ENCODE assay signal across 30 mouse cellular contexts in genomic region chr5:32772361-32772760, GRCm38 (mm10). TPM values are rescaled to one million over a fixed set of nuclear protein-coding genes. Genes with fewer than 3 reads are reported as not detected.
DNase-seq lines count a peak whose midpoint lies in the region; TF ChIP-seq lines count a peak whose summit lies in the region.
"Had no signal": no experiment of that assay in that cellular context is flagged by ENCODE, and none has a peak within 500 bp of the region (broad histone marks: within the 10 kb centered on the region; RNA-seq: fewer than 3 reads in every experiment).

No protein-coding gene starts in this region.

- no peak for TF ChIP-seq RAD21 in MEL (IDR thresholded peaks at IDR 0.05; ENCODE audit: low read depth, low read length)

- no peak for TF ChIP-seq EP300 in MEL (IDR thresholded peaks at IDR 0.05; ENCODE audit: low read depth in 1 of 2, low read length in 2 of 2)

- H3K79me2 ChIP-seq in MEL (ENCODE audit: control insufficient read depth, insufficient read depth, low read length, poor library complexity) = peaks cover 1% of the 10 kb centered on the region; the same call in 1 of the 2 replicates

- H3K36me3 ChIP-seq in kidney, adult 2 months (ENCODE audit: control insufficient read depth, insufficient read depth, low read length) = no peaks in the 10 kb centered on the region
- H3K36me3 ChIP-seq in MEL (ENCODE audit: control insufficient read depth in 1 of 2, insufficient read depth in 2 of 2, low read length in 2 of 2) = peaks cover 4 to 10% of the 10 kb centered on the region in 2 experiments

- no peaks in the 10 kb centered on the region for H3K27me3 ChIP-seq in kidney, adult 2 months (replicated peaks; ENCODE audit: control insufficient read depth, insufficient read depth, low read length)
- H3K27me3 ChIP-seq in MEL (ENCODE audit: control insufficient read depth in 1 of 2, insufficient read depth in 2 of 2, low read length in 2 of 2) = no peaks in the 10 kb centered on the region
- H3K27me3 ChIP-seq: forebrain, embryonic 13.5 days; heart, embryonic 13.5 days had no signal

- peaks cover 3% of the 10 kb centered on the region; the same call in 1 of the 2 replicates for H3K4me1 ChIP-seq in kidney, adult 2 months (ENCODE audit: control insufficient read depth, insufficient read depth, low read length)
- H3K4me1 ChIP-seq in MEL (ENCODE audit: control insufficient read depth in 1 of 2, insufficient read depth in 2 of 2, low read length in 2 of 2) = peaks cover 0 to 9% of the 10 kb centered on the region in 2 experiments; a peak in 2 of 4 replicates
- H3K4me1 ChIP-seq: forebrain, embryonic 10.5 days; forebrain, embryonic 13.5 days; heart, embryonic 10.5 days had no signal

- H3K9me3 ChIP-seq in MEL (replicated peaks; ENCODE audit: insufficient read depth, low read length) = no peaks in the 10 kb centered on the region
- H3K9me3 ChIP-seq: forebrain, embryonic 10.5 days; forebrain, embryonic 13.5 days; heart, embryonic 10.5 days; heart, embryonic 13.5 days had no signal

- H3K4me3 ChIP-seq in kidney, adult 2 months (ENCODE audit: insufficient read depth, low read depth, low read length) = no peak overlapping the region
- no peak overlapping the region for H3K4me3 ChIP-seq in MEL (ENCODE audit: control insufficient read depth in 1 of 2, insufficient read depth in 1 of 2, low read depth in 2 of 2, low read length in 2 of 2)
- H3K4me3 ChIP-seq: forebrain, embryonic 10.5 days; forebrain, embryonic 13.5 days; heart, adult 2 months; heart, embryonic 10.5 days; heart, embryonic 13.5 days had no signal

- WGBS in kidney, adult 2 months = 24% methylated on average over 2 of the region's 2 CpGs

- H3K9ac ChIP-seq in MEL (ENCODE audit: control insufficient read depth, low read depth, low read length, poor library complexity, severe bottlenecking) = no peak overlapping the region
- H3K9ac ChIP-seq: forebrain, embryonic 13.5 days; heart, embryonic 13.5 days; hindbrain, embryonic 14.5 days had no signal

- no peak for TF ChIP-seq CTCF in kidney, adult 2 months (conservative IDR thresholded peaks at IDR 0.05; ENCODE audit: insufficient read depth, insufficient read length, low read depth, low read length)
- no peak for TF ChIP-seq CTCF in MEL (IDR thresholded peaks at IDR 0.05 in 2 of 3, conservative IDR thresholded peaks at IDR 0.05 in 1 of 3; ENCODE audit: control insufficient read depth in 1 of 3, insufficient read depth in 1 of 3, low read depth in 2 of 3, low read length in 3 of 3, poor library complexity in 1 of 3, severe bottlenecking in 1 of 3)

- H3K27ac ChIP-seq in kidney, adult 2 months (ENCODE audit: insufficient read depth, low read depth, low read length) = no peak overlapping the region
- no peak overlapping the region for H3K27ac ChIP-seq in MEL (ENCODE audit: control insufficient read depth, low read depth, low read length)
- H3K27ac ChIP-seq: forebrain, embryonic 10.5 days; forebrain, embryonic 13.5 days; heart, adult 2 months; heart, embryonic 10.5 days; heart, embryonic 13.5 days; hindbrain, embryonic 14.5 days; hindbrain, postnatal 0 days had no signal

- TF ChIP-seq POLR2A in kidney, adult 2 months (IDR thresholded peaks at IDR 0.05; ENCODE audit: low read depth, low read length) = no peak
- TF ChIP-seq POLR2A in MEL (IDR thresholded peaks at IDR 0.05; ENCODE audit: control insufficient read depth in 1 of 2, insufficient read depth in 1 of 2, low read depth in 1 of 2, low read length in 2 of 2, poor library complexity in 1 of 2) = no peak

- DNase-seq in cerebellum, adult 9-10 months = peak; percentile 68
- no peak for DNase-seq in cerebellum, adult 11 months
- DNase-seq in kidney, adult 2 months = peak; percentile 48
- DNase-seq in kidney, postnatal 25 days = no peak
- DNase-seq in MEL (ENCODE audit: low read depth, low spot score) (no peak), R1 (ENCODE audit: low read depth, low spot score) (peak; percentile 25)
- DNase-seq in T-cell, adult 2 months (ENCODE audit: low spot score) = no peak
- DNase-seq: adrenal gland, adult 2 months; adrenal gland, postnatal 14 days; gastrocnemius, postnatal 10 days; gastrocnemius, postnatal 36 days; heart, adult 2 months; heart, postnatal 14 days; heart, postnatal 4 days; kidney, adult 8-10 months had no signal

TF ChIP-seq in MEL, 35 proteins besides CTCF, POLR2A, EP300 and RAD21:
- no peak for TF ChIP-seq ETS1 (IDR thresholded peaks at IDR 0.05; ENCODE audit: low read depth, low read length)
- no peak for TF ChIP-seq NRF1 (IDR thresholded peaks at IDR 0.05; ENCODE audit: insufficient read depth, low read depth, low read length, poor library complexity, severe bottlenecking)
- peak; percentile 13; the same call in 1 of the 2 replicates for TF ChIP-seq ZNF384 (IDR thresholded peaks at IDR 0.05; ENCODE audit: low read depth, low read length)

RNA-seq across cellular contexts. Expression of gene Pisd, which starts 13.1 kb away (rescaled TPM):
- 54.8 and 60.4 TPM in 2 replicates for polyA plus RNA-seq in kidney, adult 2 months (2012; rRNA removed)
- total RNA-seq in MEL (2012; rRNA removed) = 57.4 and 59.5 TPM in 2 replicates
- polyA plus RNA-seq in MEL (2012; ENCODE audit: insufficient read depth in 1 of 2, insufficient read length in 2 of 2, low read depth in 1 of 2, low replicate concordance in 2 of 2, missing spikeins in 1 of 2) = 10 to 100 TPM; 70.1 to 76.3 TPM

RNA-seq across cellular contexts. Expression of gene Gm20671, which starts 54.5 kb away (rescaled TPM):
- polyA plus RNA-seq in kidney, adult 2 months (2012; rRNA removed) = 2.8 and 8.3 TPM in 2 replicates
- not detected in 2 replicates for total RNA-seq in MEL (2012; rRNA removed)
- 1 to 10 TPM in 1 of 2 experiments, not detected in 1; 7.3 TPM for polyA plus RNA-seq in MEL (2012; ENCODE audit: insufficient read depth in 1 of 2, insufficient read length in 2 of 2, low read depth in 1 of 2, low replicate concordance in 2 of 2, missing spikeins in 1 of 2)
- total RNA-seq: adrenal gland, postnatal 14 days; adrenal gland, postnatal 4 days; gastrocnemius, postnatal 10 days; heart, postnatal 14 days; heart, postnatal 4 days had no signal
- polyA plus RNA-seq: CD4-positive, CD25-positive, alpha-beta regulatory T cell, adult 4 months; embryonic facial prominence, embryonic 11.5 days; embryonic facial prominence, embryonic 14.5 days; forebrain, embryonic 10.5 days; forebrain, embryonic 13.5 days; forebrain, embryonic 16.5 days; heart, embryonic 10.5 days; heart, embryonic 13.5 days; heart, embryonic 16.5 days; hindbrain, embryonic 11.5 days; hindbrain, embryonic 14.5 days; hindbrain, postnatal 0 days; inflammation-experienced regulatory T-cells, adult 6 months; intestine, embryonic 16.5 days had no signal

Comparison
In these comparisons a context has a peak if more than half of its experiments do, and no peak if none do; other contexts are left out.
1. DNase-seq: peak in cerebellum, adult 9-10 months (single experiment), kidney, adult 2 months (single experiment) and R1 (single experiment); none in cerebellum, adult 11 months (single experiment), kidney, postnatal 25 days (0 of 2), MEL (single experiment) and T-cell, adult 2 months (single experiment).